Mouse (Mus musculus) thymus, adult 2 months (tissue): ENCODE results near the gene Kcnh1.

Source experiments
- CTCF ChIP-seq: fragments of 200-500 bp; IDR thresholded peaks from 2 replicates; pipeline ENCODE4 v1.5.1; 2012; ENCODE audit warnings: mild to moderate bottlenecking, control low read depth, low read length, moderate library complexity, borderline replicate concordance; ENCODE audit not compliant: control insufficient read depth, poor library complexity, insufficient read depth; ENCODE audit errors: extremely low read depth
- POLR2A ChIP-seq: fragments of 200-500 bp; IDR thresholded peaks from 2 replicates; pipeline ENCODE4 v1.6.1; 2012; ENCODE audit warnings: mild to moderate bottlenecking, low read length, control low read depth, moderate library complexity; ENCODE audit not compliant: control insufficient read depth, poor library complexity, insufficient read depth; ENCODE audit errors: extremely low read depth

DNA sequence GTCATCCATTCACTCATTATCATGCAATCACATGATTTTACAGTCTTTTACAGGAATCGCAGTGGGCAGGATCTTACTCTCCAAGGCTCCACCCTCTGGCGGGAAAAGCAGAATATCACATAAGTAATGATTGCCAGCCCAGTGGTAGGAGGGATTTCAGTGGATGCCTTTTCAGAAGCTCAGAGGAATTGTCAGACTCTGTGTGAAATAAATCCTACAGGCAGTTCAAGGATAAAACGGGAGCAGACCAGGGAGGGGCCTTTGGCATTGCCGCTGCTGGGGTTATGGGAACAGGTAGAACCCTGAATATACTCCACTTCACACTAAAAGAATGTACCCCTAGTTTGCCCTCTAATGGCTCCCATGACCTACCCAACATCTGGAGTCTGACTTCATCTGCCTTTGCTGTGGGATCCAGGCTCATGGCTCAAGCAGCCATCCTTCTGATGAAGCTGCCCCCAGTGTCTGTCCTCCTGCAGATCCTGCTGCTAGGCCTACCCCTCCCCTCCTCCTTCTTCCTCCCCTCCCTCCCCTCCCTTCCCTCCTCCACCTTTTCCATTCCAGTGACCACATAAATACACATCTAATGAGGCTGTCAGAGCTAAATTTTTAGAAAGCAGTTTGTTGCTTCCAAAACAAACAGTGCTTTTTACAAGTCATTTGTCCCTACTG, 181.5 kb downstream of the Kcnh1 start:
- TF ChIP-seq CTCF (no peak), POLR2A (no peak)
